Mouse (Mus musculus): ENCODE results near the gene Fezf1. TPM values are rescaled to one million over a fixed set of nuclear protein-coding genes. Genes with fewer than 3 reads are reported as not detected.

Gene Fezf1
- total RNA-seq, 1 experiment: not detected

GRCm38 (mm10) chr6:23260738-23261050, 12.5 kb upstream of the Fezf1 start:
- TF ChIP-seq HCFC1 (IDR thresholded peaks at IDR 0.05; ENCODE audit: borderline replicate concordance, insufficient read depth, low read length) (no peak), ZNF384 (IDR thresholded peaks at IDR 0.05; ENCODE audit: low read depth, low read length) (no peak)
- H3K4me1 ChIP-seq (ENCODE audit: control insufficient read depth in 2 of 2, insufficient read depth in 2 of 2, low read length in 2 of 2, poor library complexity in 1 of 2): no peaks in the 10 kb centered on the region; a peak in 1 of 4 replicates
- H3K4me3 ChIP-seq (ENCODE audit: insufficient read depth in 1 of 2, low read depth in 1 of 2, low read length in 2 of 2, poor library complexity in 1 of 2, severe bottlenecking in 1 of 2): no peak overlapping the region
- DNase-seq (ENCODE audit: low read depth, low spot score): no peak
- in situ Hi-C loops (cut with MboI; ENCODE audit: low sequenced_read_pairs in 2 of 2, unreplicated experiment in 2 of 2): loop anchor here in 1 of 2 experiments (25.0 kb wide), 1 partner anchor 202 kb away; no protein-coding TSS in a partner anchor
- H3K9ac ChIP-seq (ENCODE audit: insufficient read depth, low read depth, low read length, poor library complexity, severe bottlenecking): no peak overlapping the region
- H3K36me3 ChIP-seq (ENCODE audit: control insufficient read depth, insufficient read depth, low read length, poor library complexity, severe bottlenecking): no peaks in the 10 kb centered on the region
- no peak overlapping the region for H3K27ac ChIP-seq (ENCODE audit: insufficient read depth, low read depth, low read length, poor library complexity, severe bottlenecking)
- H3K9me3 ChIP-seq (ENCODE audit: control insufficient read depth, insufficient read depth, low read depth, low read length): no peaks in the 10 kb centered on the region

GRCm38 (mm10) chr6:23260016-23260737, 12.0 kb upstream of the Fezf1 start:
- no peaks in the 10 kb centered on the region for H3K36me3 ChIP-seq (ENCODE audit: control insufficient read depth, insufficient read depth, low read length, poor library complexity, severe bottlenecking)
- no peaks in the 10 kb centered on the region for H3K9me3 ChIP-seq (ENCODE audit: control insufficient read depth, insufficient read depth, low read depth, low read length)
- H3K4me3 ChIP-seq (ENCODE audit: insufficient read depth in 1 of 2, low read depth in 1 of 2, low read length in 2 of 2, poor library complexity in 1 of 2, severe bottlenecking in 1 of 2): peak overlapping the region; percentile 9 to 10; a peak in 1 of 4 replicates
- H3K9ac ChIP-seq (ENCODE audit: insufficient read depth, low read depth, low read length, poor library complexity, severe bottlenecking): no peak overlapping the region
- in situ Hi-C loops (cut with MboI; ENCODE audit: low sequenced_read_pairs in 2 of 2, unreplicated experiment in 2 of 2): loop anchor here in 1 of 2 experiments (25.0 kb wide), 1 partner anchor 202 kb away; no protein-coding TSS in a partner anchor
- H3K27ac ChIP-seq (ENCODE audit: insufficient read depth, low read depth, low read length, poor library complexity, severe bottlenecking): no peak overlapping the region
- no peaks in the 10 kb centered on the region; a peak in 1 of 4 replicates for H3K4me1 ChIP-seq (ENCODE audit: control insufficient read depth in 2 of 2, insufficient read depth in 2 of 2, low read length in 2 of 2, poor library complexity in 1 of 2)
- DNase-seq (ENCODE audit: low read depth, low spot score): no peak
- no peak for TF ChIP-seq CHD2 (IDR thresholded peaks at IDR 0.05; ENCODE audit: low read depth, low read length)
- TF ChIP-seq ZNF384 (IDR thresholded peaks at IDR 0.05; ENCODE audit: low read depth, low read length): no peak
- TF ChIP-seq MAFK (IDR thresholded peaks at IDR 0.05; ENCODE audit: insufficient read depth, low read depth, low read length): no peak

GRCm38 (mm10) chr6:23257981-23258380, 9.8 kb upstream of the Fezf1 start:
- H3K4me1 ChIP-seq (ENCODE audit: control insufficient read depth in 2 of 2, insufficient read depth in 2 of 2, low read length in 2 of 2, poor library complexity in 1 of 2): no peaks in the 10 kb centered on the region; a peak in 1 of 4 replicates
- no peaks in the 10 kb centered on the region for H3K36me3 ChIP-seq (ENCODE audit: control insufficient read depth, insufficient read depth, low read length, poor library complexity, severe bottlenecking)
- TF ChIP-seq CHD2 (IDR thresholded peaks at IDR 0.05; ENCODE audit: low read depth, low read length): no peak
- no peak for TF ChIP-seq ZNF384 (IDR thresholded peaks at IDR 0.05; ENCODE audit: low read depth, low read length)
- TF ChIP-seq ZC3H11A (IDR thresholded peaks at IDR 0.05; ENCODE audit: borderline replicate concordance, low read depth, low read length): no peak
- no peak for TF ChIP-seq MAFK (IDR thresholded peaks at IDR 0.05; ENCODE audit: insufficient read depth, low read depth, low read length)
- TF ChIP-seq HCFC1 (IDR thresholded peaks at IDR 0.05; ENCODE audit: borderline replicate concordance, insufficient read depth, low read length): no peak
- H3K27ac ChIP-seq (ENCODE audit: insufficient read depth, low read depth, low read length, poor library complexity, severe bottlenecking): no peak overlapping the region
- no peak overlapping the region for H3K9ac ChIP-seq (ENCODE audit: insufficient read depth, low read depth, low read length, poor library complexity, severe bottlenecking)
- H3K9me3 ChIP-seq (ENCODE audit: control insufficient read depth, insufficient read depth, low read depth, low read length): no peaks in the 10 kb centered on the region
- in situ Hi-C loops (cut with MboI; ENCODE audit: low sequenced_read_pairs in 2 of 2, unreplicated experiment in 2 of 2): loop anchor here in 1 of 2 experiments (25.0 kb wide), 1 partner anchor 204 kb away; no protein-coding TSS in a partner anchor
- no peak for DNase-seq (ENCODE audit: low read depth, low spot score)
- H3K4me3 ChIP-seq (ENCODE audit: insufficient read depth in 1 of 2, low read depth in 1 of 2, low read length in 2 of 2, poor library complexity in 1 of 2, severe bottlenecking in 1 of 2): no peak overlapping the region

GRCm38 (mm10) chr6:23255161-23255560, 7.0 kb upstream of the Fezf1 start:
- Histone ChIP-seq H3K9ac (ENCODE audit: insufficient read depth, low read depth, low read length, poor library complexity, severe bottlenecking) (no peak overlapping the region), H3K27ac (ENCODE audit: insufficient read depth, low read depth, low read length, poor library complexity, severe bottlenecking) (no peak overlapping the region), H3K36me3 (ENCODE audit: control insufficient read depth, insufficient read depth, low read length, poor library complexity, severe bottlenecking) (no peaks in the 10 kb centered on the region), H3K4me3 (ENCODE audit: insufficient read depth in 1 of 2, low read depth in 1 of 2, low read length in 2 of 2, poor library complexity in 1 of 2, severe bottlenecking in 1 of 2) (no peak overlapping the region), H3K4me1 (ENCODE audit: control insufficient read depth in 2 of 2, insufficient read depth in 2 of 2, low read length in 2 of 2, poor library complexity in 1 of 2) (no peaks in the 10 kb centered on the region), H3K9me3 (ENCODE audit: control insufficient read depth, insufficient read depth, low read depth, low read length) (no peaks in the 10 kb centered on the region)
- no peak for TF ChIP-seq ZNF384 (IDR thresholded peaks at IDR 0.05; ENCODE audit: low read depth, low read length)
- no peak for TF ChIP-seq HCFC1 (IDR thresholded peaks at IDR 0.05; ENCODE audit: borderline replicate concordance, insufficient read depth, low read length)
- TF ChIP-seq ZC3H11A (IDR thresholded peaks at IDR 0.05; ENCODE audit: borderline replicate concordance, low read depth, low read length): no peak
- no peak for TF ChIP-seq CHD2 (IDR thresholded peaks at IDR 0.05; ENCODE audit: low read depth, low read length)
- TF ChIP-seq MAFK (IDR thresholded peaks at IDR 0.05; ENCODE audit: insufficient read depth, low read depth, low read length): no peak
- in situ Hi-C loops (cut with MboI; ENCODE audit: low sequenced_read_pairs in 2 of 2, unreplicated experiment in 2 of 2): loop anchor here in 1 of 2 experiments (25.0 kb wide), 1 partner anchor 207 kb away; no protein-coding TSS in a partner anchor
- DNase-seq (ENCODE audit: low read depth, low spot score): no peak
